Comparison of ENCODE assay signal across 11 mouse cellular contexts in genomic region chr5:43218847-43219132, GRCm38 (mm10). TPM values are rescaled to one million over a fixed set of nuclear protein-coding genes. Genes with fewer than 3 reads are reported as not detected.
DNase-seq lines count a peak whose midpoint lies in the region; ATAC-seq and TF ChIP-seq lines count a peak whose summit lies in the region.
"Had no signal": no experiment of that assay in that cellular context is flagged by ENCODE, and none has a peak within 500 bp of the region (broad histone marks: within the 10 kb centered on the region; RNA-seq: fewer than 3 reads in every experiment).

No protein-coding gene starts in this region.

- no peaks in the 10 kb centered on the region for H3K36me3 ChIP-seq in heart, embryonic 12.5 days
- no peaks in the 10 kb centered on the region for H3K36me3 ChIP-seq in macrophage (ENCODE audit: inconsistent target)
- H3K36me3 ChIP-seq: hindbrain, embryonic 10.5 days; limb, embryonic 13.5 days had no signal

- no peak overlapping the region for H3K4me2 ChIP-seq in heart, embryonic 12.5 days
- H3K4me2 ChIP-seq: limb, embryonic 13.5 days had no signal

- H3K4me3 ChIP-seq in heart, embryonic 12.5 days = no peak overlapping the region
- H3K4me3 ChIP-seq in lung, adult 2 months (replicated peaks; ENCODE audit: extremely low read depth, low read depth, low read length) = no peak overlapping the region
- H3K4me3 ChIP-seq in macrophage (ENCODE audit: inconsistent target) = no peak overlapping the region
- H3K4me3 ChIP-seq: hindbrain, embryonic 10.5 days; layer of hippocampus, adult 2 months; limb, embryonic 13.5 days had no signal

- 13% methylated on average over 1 of the region's 1 CpGs for WGBS in heart, embryonic 12.5 days
- WGBS in lung, adult 2 months = 32% methylated on average over 1 of the region's 1 CpGs
- 86% methylated on average over 1 of the region's 1 CpGs for WGBS in macrophage (ENCODE audit: missing documents)

- no peak for TF ChIP-seq POLR2A in lung, adult 2 months (IDR thresholded peaks at IDR 0.05; ENCODE audit: borderline replicate concordance, extremely low read depth, low read depth, low read length)

- ATAC-seq in heart, embryonic 12.5 days (ENCODE audit: insufficient number of reproducible peaks, low FRiP score) = no peak

- DNase-seq in heart, adult 9 months (ENCODE audit: low spot score in 2 of 2) = no peak
- DNase-seq in lung, postnatal 10 days = peak; percentile 7
- no peak for DNase-seq in lung, adult 2 months
- DNase-seq in kidney, adult 8-10 months = peak; percentile 85 to 91
- no peak for DNase-seq in gastrocnemius, adult 8-10 months (ENCODE audit: low spot score in 2 of 2)
- DNase-seq in gastrocnemius, postnatal 4 days (ENCODE audit: low spot score in 2 of 2) = no peak

- no peak overlapping the region for H3K9ac ChIP-seq in heart, embryonic 12.5 days
- H3K9ac ChIP-seq: limb, embryonic 13.5 days had no signal

- TF ChIP-seq CTCF in lung, adult 2 months (IDR thresholded peaks at IDR 0.05; ENCODE audit: insufficient read depth, low read length) = no peak

- no peaks in the 10 kb centered on the region for H3K9me3 ChIP-seq in heart, embryonic 12.5 days (replicated peaks)
- H3K9me3 ChIP-seq: hindbrain, embryonic 10.5 days; limb, embryonic 13.5 days had no signal

- peaks cover 16% of the 10 kb centered on the region for H3K4me1 ChIP-seq in heart, embryonic 12.5 days (replicated peaks)
- no peaks in the 10 kb centered on the region for H3K4me1 ChIP-seq in lung, adult 2 months (ENCODE audit: control insufficient read depth, insufficient read depth, low read length)
- H3K4me1 ChIP-seq: hindbrain, embryonic 10.5 days; limb, embryonic 13.5 days had no signal

- H3K79me2 ChIP-seq in macrophage (ENCODE audit: inconsistent target) = no peaks in the 10 kb centered on the region

- no peaks in the 10 kb centered on the region for H3K27me3 ChIP-seq in heart, embryonic 12.5 days (replicated peaks)
- H3K27me3 ChIP-seq: limb, embryonic 13.5 days had no signal

- H3K27ac ChIP-seq in heart, embryonic 12.5 days (ENCODE audit: poor library complexity, severe bottlenecking) = peak overlapping the region; percentile 72
- H3K27ac ChIP-seq in macrophage = peak overlapping the region; percentile 83
- H3K27ac ChIP-seq: hindbrain, embryonic 10.5 days; layer of hippocampus, adult 2 months; limb, embryonic 13.5 days had no signal

RNA-seq across cellular contexts. Expression of gene Cpeb2, which starts 14.2 kb away (rescaled TPM):
- polyA plus RNA-seq in heart, embryonic 12.5 days (2016; fragmentation: Nextera tagmentation; extraction: Ambion mirVana) = 7.5 and 8.6 TPM in 2 replicates
- polyA plus RNA-seq in lung, adult 2 months (2012; rRNA removed) = 4.0 and 6.5 TPM in 2 replicates
- 100 to 1,000 TPM in 9 of 26 experiments, 10 to 100 TPM in 17; 32.5 to 269 (median 78.5) TPM for total RNA-seq in macrophage (2018; cell fraction: chromatin; rRNA removed)
- total RNA-seq in macrophage (2018; cell fraction: cytosol; rRNA removed) = 10 to 100 TPM; 11.2 to 71.9 (median 20.6) TPM
- 100 to 1,000 TPM in 8 of 26 experiments, 10 to 100 TPM in 18; 25.7 to 210 (median 64.1) TPM for total RNA-seq in macrophage (2018; cell fraction: nucleus; rRNA removed)
- 13.3 to 29.7 TPM (median 16.2 TPM) in 3 replicates for polyA plus RNA-seq in macrophage (2018)
- total RNA-seq in gastrocnemius, adult 8-10 months (2022) = 10 to 100 TPM; 19.5 to 44.6 (median 31.0) TPM
- total RNA-seq in gastrocnemius, postnatal 4 days (2021) = 1 to 10 TPM; 8.9 to 9.9 TPM

Comparison
In these comparisons a context has a peak if more than half of its experiments do, and no peak if none do; other contexts are left out.
1. DNase-seq: peak in lung, postnatal 10 days (single experiment) and kidney, adult 8-10 months (2 of 2); none in heart, adult 9 months (0 of 2), lung, adult 2 months (single experiment), gastrocnemius, adult 8-10 months (0 of 2) and gastrocnemius, postnatal 4 days (0 of 2).